Mouse (Mus musculus): ENCODE data around the gene Sema4a.

The Sema4a gene

GRCm38 (mm10) chr3:88486043-88486442, 25.1 kb upstream of the Sema4a start:
- DNase-seq (ENCODE audit: low spot score) = no peak

GRCm38 (mm10) chr3:88484597-88485316, 23.8 kb upstream of the Sema4a start:
- no peak for DNase-seq (ENCODE audit: low spot score)

GRCm38 (mm10) chr3:88483621-88484020, 22.6 kb upstream of the Sema4a start:
- peak; percentile 70 for DNase-seq (ENCODE audit: low spot score)

- no peak for DNase-seq (ENCODE audit: low spot score)
Observed at GRCm38 (mm10) chr3:88483141-88483540, 22.2 kb upstream of the Sema4a start.

GRCm38 (mm10) chr3:88482336-88482735, 21.4 kb upstream of the Sema4a start:
- no peak for DNase-seq (ENCODE audit: low spot score)

GRCm38 (mm10) chr3:88481372-88482040, 20.5 kb upstream of the Sema4a start:
- DNase-seq (ENCODE audit: low spot score) = no peak

GRCm38 (mm10) chr3:88480679-88481078, 19.7 kb upstream of the Sema4a start:
- no peak for DNase-seq (ENCODE audit: low spot score)

- no peak for DNase-seq (ENCODE audit: low spot score)
Observed at GRCm38 (mm10) chr3:88479828-88480227, 18.8 kb upstream of the Sema4a start.

- DNase-seq (ENCODE audit: low spot score) = no peak
Observed at GRCm38 (mm10) chr3:88479163-88479562, 18.2 kb upstream of the Sema4a start.

GRCm38 (mm10) chr3:88477735-88478134, 16.8 kb upstream of the Sema4a start:
- DNase-seq (ENCODE audit: low spot score) = peak; percentile 80

GRCm38 (mm10) chr3:88476403-88476802, 15.4 kb upstream of the Sema4a start:
- no peak for DNase-seq (ENCODE audit: low spot score)

- DNase-seq (ENCODE audit: low spot score) = no peak
Observed at GRCm38 (mm10) chr3:88473571-88473970, 12.6 kb upstream of the Sema4a start.

- no peak for DNase-seq (ENCODE audit: low spot score)
Observed at GRCm38 (mm10) chr3:88473020-88473419, 12.0 kb upstream of the Sema4a start.

- no peak for DNase-seq (ENCODE audit: low spot score)
Observed at GRCm38 (mm10) chr3:88470943-88471479, 10.0 kb upstream of the Sema4a start.

- no peak for DNase-seq (ENCODE audit: low spot score)
Observed at GRCm38 (mm10) chr3:88469466-88469865, 8.5 kb upstream of the Sema4a start.

GRCm38 (mm10) chr3:88467116-88467824, 6.3 kb upstream of the Sema4a start:
- peak; percentile 86 for DNase-seq (ENCODE audit: low spot score)

- DNase-seq (ENCODE audit: low spot score) = no peak
Observed at GRCm38 (mm10) chr3:88465127-88465526, 4.1 kb upstream of the Sema4a start.

GRCm38 (mm10) chr3:88464425-88464824, 3.4 kb upstream of the Sema4a start:
- no peak for DNase-seq (ENCODE audit: low spot score)

- no peak for DNase-seq (ENCODE audit: low spot score)
Observed at GRCm38 (mm10) chr3:88460029-88460428, 953 bp downstream of the Sema4a start.

GRCm38 (mm10) chr3:88458778-88459219, 2.2 kb downstream of the Sema4a start:
- DNase-seq (ENCODE audit: low spot score) = no peak

- no peak for DNase-seq (ENCODE audit: low spot score)
Observed at GRCm38 (mm10) chr3:88456746-88457532, 4.0 kb downstream of the Sema4a start.

GRCm38 (mm10) chr3:88456313-88456712, 4.7 kb downstream of the Sema4a start:
- no peak for DNase-seq (ENCODE audit: low spot score)
